Mouse (Mus musculus) limb, embryonic 15.5 days (tissue): ENCODE results near the gene Serp1. TPM values are rescaled to one million over a fixed set of nuclear protein-coding genes. Genes with fewer than 3 reads are reported as not detected.

ENCODE experiments used
- ATAC-seq: fragments of 200-750 bp; cut with Nextera tagmentation; 2 replicates; pipeline ENCODE4 v1.8.0; 2017; ENCODE audit warnings: low read depth, moderate TSS enrichment; ENCODE audit not compliant: insufficient number of reproducible peaks, low FRiP score, low TSS enrichment
- H3K27ac ChIP-seq: fragments of 300-500 bp; sonication (generic); 2 replicates; pipeline ENCODE4 v1.5.1; 2015; ENCODE audit warnings: moderate library complexity, mild to moderate bottlenecking, inconsistent platforms
- H3K27me3 ChIP-seq: fragments of 300-500 bp; sonication (generic); 2 replicates; pipeline ENCODE4 v1.6.1; 2015; ENCODE audit warnings: inconsistent platforms
- H3K36me3 ChIP-seq: fragments of 300-500 bp; sonication (generic); 2 replicates; pipeline ENCODE4 v1.6.1; 2015; ENCODE audit warnings: inconsistent platforms
- H3K4me1 ChIP-seq: fragments of 300-500 bp; sonication (generic); 2 replicates; pipeline ENCODE4 v1.6.1; 2015; ENCODE audit warnings: inconsistent platforms
- H3K4me2 ChIP-seq: fragments of 300-500 bp; sonication (generic); 2 replicates; pipeline ENCODE4 v1.6.1; 2015; ENCODE audit warnings: mild to moderate bottlenecking, inconsistent platforms
- H3K4me3 ChIP-seq: fragments of 300-500 bp; sonication (generic); 2 replicates; pipeline ENCODE4 v1.5.1; 2015; ENCODE audit warnings: mild to moderate bottlenecking, inconsistent platforms
- H3K9ac ChIP-seq: fragments of 300-500 bp; sonication (generic); 2 replicates; pipeline ENCODE4 v1.6.1; 2015; ENCODE audit warnings: inconsistent platforms
- H3K9me3 ChIP-seq: fragments of 300-500 bp; sonication (generic); 2 replicates; pipeline ENCODE4 v1.6.1; 2016; ENCODE audit warnings: inconsistent platforms
- WGBS: fragments of 180-500 bp; shearing (Covaris S2); methylation state at CpG from one replicate; pipeline ENCODE4 v1.1.7; 2015; 5-methylcytosine and 5-hydroxymethylcytosine counted together
- polyA plus RNA-seq: library from polyadenylated mRNA; unstranded; fragments of >200 nt; fragmentation: Nextera tagmentation; extraction: Ambion mirVana; gene quantifications from 2 replicates; pipeline ENCODE4 v1.2.1, GENCODE M21; 2015

The Serp1 gene
- polyA plus RNA-seq: 191 and 192 TPM in 2 replicates

GRCm38 (mm10) chr3:58525652-58526407 is at the start of gene Serp1, which contains the start of gene Eif2a:
Gene Serp1, minus strand, starts transcription at chr3:58525892.
Gene Eif2a, plus strand, starts transcription at chr3:58525821.
- H3K4me3 ChIP-seq: peak within 1 kb of the TSS; percentile 99
- WGBS: under 1% methylated on average over 57 of the region's 57 CpGs
- ATAC-seq: peak; percentile 99
- H3K27me3 ChIP-seq: no peaks in the 10 kb centered on the region
- H3K36me3 ChIP-seq: peaks cover 23% of the 10 kb centered on the region
- peak within 1 kb of the TSS; percentile 94 for H3K27ac ChIP-seq
- peaks cover 8% of the 10 kb centered on the region; the same call in 1 of the 2 replicates for H3K4me1 ChIP-seq
- H3K9me3 ChIP-seq: no peaks in the 10 kb centered on the region
- H3K4me2 ChIP-seq: peak within 1 kb of the TSS; percentile 45
- H3K9ac ChIP-seq: peak within 1 kb of the TSS; percentile 99

GRCm38 (mm10) chr3:58570821-58571220 is 45.1 kb upstream of the Serp1 start:
- WGBS: 74% methylated on average over 3 of the region's 3 CpGs

GRCm38 (mm10) chr3:58561437-58561836 is 35.7 kb upstream of the Serp1 start:
- 68% methylated on average over 2 of the region's 2 CpGs for WGBS
- ATAC-seq: no peak
- no peak overlapping the region for H3K27ac ChIP-seq
- H3K4me1 ChIP-seq: no peaks in the 10 kb centered on the region
- H3K4me2 ChIP-seq: no peak overlapping the region
- no peak overlapping the region for H3K9ac ChIP-seq
- H3K27me3 ChIP-seq: no peaks in the 10 kb centered on the region
- peaks cover 13% of the 10 kb centered on the region for H3K36me3 ChIP-seq
- no peak overlapping the region for H3K4me3 ChIP-seq
- H3K9me3 ChIP-seq: no peaks in the 10 kb centered on the region

More at GRCm38 (mm10) chr3:58570821-58571220, 45.1 kb upstream of the Serp1 start:
- Histone ChIP-seq H3K4me1 (no peaks in the 10 kb centered on the region), H3K4me3 (no peak overlapping the region), H3K36me3 (no peaks in the 10 kb centered on the region), H3K27ac (no peak overlapping the region), H3K4me2 (no peak overlapping the region), H3K9ac (no peak overlapping the region), H3K27me3 (no peaks in the 10 kb centered on the region), H3K9me3 (no peaks in the 10 kb centered on the region)
- no peak for ATAC-seq

GRCm38 (mm10) chr3:58559887-58560286 is 34.2 kb upstream of the Serp1 start:
- WGBS: 36% methylated on average over 2 of the region's 2 CpGs
- Histone ChIP-seq H3K9ac (no peak overlapping the region), H3K4me1 (no peaks in the 10 kb centered on the region), H3K27me3 (no peaks in the 10 kb centered on the region), H3K4me2 (no peak overlapping the region), H3K27ac (no peak overlapping the region), H3K9me3 (no peaks in the 10 kb centered on the region), H3K4me3 (no peak overlapping the region), H3K36me3 (peaks cover 28% of the 10 kb centered on the region)
- ATAC-seq: no peak

- Histone ChIP-seq H3K4me3 (no peak overlapping the region), H3K36me3 (peaks cover 53% of the 10 kb centered on the region), H3K4me1 (no peaks in the 10 kb centered on the region), H3K9me3 (no peaks in the 10 kb centered on the region), H3K9ac (no peak overlapping the region), H3K27me3 (no peaks in the 10 kb centered on the region), H3K4me2 (no peak overlapping the region), H3K27ac (no peak overlapping the region)
- WGBS: 88% methylated on average over 7 of the region's 7 CpGs
- ATAC-seq: no peak
Measured at GRCm38 (mm10) chr3:58556649-58557048, 31.0 kb upstream of the Serp1 start.

- no peak overlapping the region for H3K9ac ChIP-seq
- no peaks in the 10 kb centered on the region for H3K4me1 ChIP-seq
- no peak for ATAC-seq
- peaks cover 76% of the 10 kb centered on the region for H3K36me3 ChIP-seq
- H3K4me2 ChIP-seq: no peak overlapping the region
- no peaks in the 10 kb centered on the region for H3K9me3 ChIP-seq
- no peak overlapping the region for H3K4me3 ChIP-seq
- H3K27me3 ChIP-seq: no peaks in the 10 kb centered on the region
- 71% methylated on average over 1 of the region's 1 CpGs for WGBS
- H3K27ac ChIP-seq: no peak overlapping the region
Measured at GRCm38 (mm10) chr3:58552001-58552811, 26.5 kb upstream of the Serp1 start.

- Histone ChIP-seq H3K36me3 (peaks cover 45% of the 10 kb centered on the region), H3K4me3 (no peak overlapping the region), H3K9ac (no peak overlapping the region), H3K9me3 (no peaks in the 10 kb centered on the region), H3K4me2 (no peak overlapping the region), H3K4me1 (no peaks in the 10 kb centered on the region), H3K27me3 (no peaks in the 10 kb centered on the region), H3K27ac (no peak overlapping the region)
- WGBS: 95% methylated on average over 3 of the region's 3 CpGs
- ATAC-seq: no peak
Measured at GRCm38 (mm10) chr3:58536573-58536972, 10.9 kb upstream of the Serp1 start.

GRCm38 (mm10) chr3:58526408-58526737 is 681 bp upstream of the Serp1 start:
- Histone ChIP-seq H3K27me3 (no peaks in the 10 kb centered on the region), H3K4me3 (peak overlapping the region; percentile 99), H3K9ac (peak overlapping the region; percentile 37; the same call in 1 of the 2 replicates), H3K4me1 (peaks cover 8% of the 10 kb centered on the region; the same call in 1 of the 2 replicates), H3K27ac (peak overlapping the region; percentile 94), H3K9me3 (no peaks in the 10 kb centered on the region), H3K36me3 (peaks cover 24% of the 10 kb centered on the region), H3K4me2 (peak overlapping the region; percentile 45)
- ATAC-seq: no peak
- WGBS: 5% methylated on average over 4 of the region's 4 CpGs

- no peaks in the 10 kb centered on the region for H3K27me3 ChIP-seq
- ATAC-seq: peak; percentile 40
- H3K4me3 ChIP-seq: peak overlapping the region; percentile 99
- peak overlapping the region; percentile 99 for H3K9ac ChIP-seq
- no peaks in the 10 kb centered on the region for H3K9me3 ChIP-seq
- peaks cover 23% of the 10 kb centered on the region for H3K36me3 ChIP-seq
- peaks cover 8% of the 10 kb centered on the region; the same call in 1 of the 2 replicates for H3K4me1 ChIP-seq
- peak overlapping the region; percentile 94 for H3K27ac ChIP-seq
- 0% methylated on average over 40 of the region's 40 CpGs for WGBS
- H3K4me2 ChIP-seq: peak overlapping the region; percentile 45
Measured at GRCm38 (mm10) chr3:58525166-58525565, 526 bp downstream of the Serp1 start.

- Histone ChIP-seq H3K4me2 (peak overlapping the region; percentile 45), H3K9ac (peak overlapping the region; percentile 99; the same call in 1 of the 2 replicates), H3K4me1 (peaks cover 8% of the 10 kb centered on the region; the same call in 1 of the 2 replicates), H3K9me3 (no peaks in the 10 kb centered on the region), H3K36me3 (peaks cover 23% of the 10 kb centered on the region), H3K4me3 (peak overlapping the region; percentile 99), H3K27me3 (no peaks in the 10 kb centered on the region), H3K27ac (no peak overlapping the region)
- WGBS: 35% methylated on average over 4 of the region's 4 CpGs
- no peak for ATAC-seq
Measured at GRCm38 (mm10) chr3:58524246-58524645, 1.4 kb downstream of the Serp1 start.

GRCm38 (mm10) chr3:58523386-58523785 is 2.3 kb downstream of the Serp1 start:
- no peak for ATAC-seq
- H3K4me3 ChIP-seq: no peak overlapping the region
- no peaks in the 10 kb centered on the region for H3K27me3 ChIP-seq
- no peak overlapping the region for H3K4me2 ChIP-seq
- H3K4me1 ChIP-seq: peaks cover 8% of the 10 kb centered on the region; the same call in 1 of the 2 replicates
- no peaks in the 10 kb centered on the region for H3K9me3 ChIP-seq
- H3K27ac ChIP-seq: no peak overlapping the region
- WGBS: 96% methylated on average over 3 of the region's 3 CpGs
- no peak overlapping the region for H3K9ac ChIP-seq
- H3K36me3 ChIP-seq: peaks cover 23% of the 10 kb centered on the region

- Histone ChIP-seq H3K9ac (no peak overlapping the region), H3K4me1 (peaks cover 4% of the 10 kb centered on the region; the same call in 1 of the 2 replicates), H3K36me3 (peaks cover 23% of the 10 kb centered on the region), H3K27me3 (no peaks in the 10 kb centered on the region), H3K27ac (no peak overlapping the region), H3K4me2 (no peak overlapping the region), H3K9me3 (no peaks in the 10 kb centered on the region), H3K4me3 (no peak overlapping the region)
- 81% methylated on average over 2 of the region's 2 CpGs for WGBS
- ATAC-seq: no peak
Measured at GRCm38 (mm10) chr3:58521361-58521760, 4.3 kb downstream of the Serp1 start.
